Mouse (Mus musculus): ENCODE measurements at regions not wholly inside any gene's neighbourhood (a gene's known extent, or its start where the extent isn't known, plus 50 kb on each side); places are given as distances from the start of the nearest gene placed in this dataset.

GRCm38 (mm10) chr2:51757361-51757760 is 130.1 kb downstream of the Tas2r134 start:
- TF ChIP-seq CTCF (IDR thresholded peaks at IDR 0.05; ENCODE audit: extremely low read depth, insufficient read depth, insufficient read length, insufficient replicate concordance) (no peak), POLR2A (IDR thresholded peaks at IDR 0.05; ENCODE audit: low read depth, low read length) (no peak)
